Mouse (Mus musculus) naive thymus-derived CD4-positive, alpha-beta T cell, adult 2 months (primary cell): ENCODE data around the gene Usp2.

Source experiments
- DNase-seq: peaks from one replicate; pipeline ENCODE4 v3.0.0-alpha.2; 2011; ENCODE audit warnings: low read depth

The Usp2 gene

GRCm38 (mm10) chr9:44075996-44076763 lies 9.4 kb downstream of the Usp2 start:
- DNase-seq, result no peak

GRCm38 (mm10) chr9:44076764-44077120 lies 9.9 kb downstream of the Usp2 start:
- peak; percentile 76 for DNase-seq

GRCm38 (mm10) chr9:44077266-44077910 lies 10.6 kb downstream of the Usp2 start:
- DNase-seq, result no peak

- no peak for DNase-seq
Measured at GRCm38 (mm10) chr9:44078136-44078797, 11.4 kb downstream of the Usp2 start.

- no peak for DNase-seq
Measured at GRCm38 (mm10) chr9:44078955-44079756, 12.3 kb downstream of the Usp2 start.

GRCm38 (mm10) chr9:44079997-44080780 lies 13.4 kb downstream of the Usp2 start:
- DNase-seq, result no peak

- no peak for DNase-seq
Measured at GRCm38 (mm10) chr9:44080953-44081352, 14.1 kb downstream of the Usp2 start.

- no peak for DNase-seq
Measured at GRCm38 (mm10) chr9:44081581-44081980, 14.8 kb downstream of the Usp2 start.

- DNase-seq, result no peak
Measured at GRCm38 (mm10) chr9:44082266-44082665, 15.4 kb downstream of the Usp2 start.

GRCm38 (mm10) chr9:44083392-44084121 lies 16.7 kb downstream of the Usp2 start:
- DNase-seq, result no peak

- no peak for DNase-seq
Measured at GRCm38 (mm10) chr9:44084236-44084635, 17.4 kb downstream of the Usp2 start.

- DNase-seq, result peak; percentile 63
Measured at GRCm38 (mm10) chr9:44084659-44085229, 17.9 kb downstream of the Usp2 start.

- no peak for DNase-seq
Measured at GRCm38 (mm10) chr9:44085276-44085675, 18.5 kb downstream of the Usp2 start.

- DNase-seq, result no peak
Measured at GRCm38 (mm10) chr9:44085741-44086665, 19.2 kb downstream of the Usp2 start.

GRCm38 (mm10) chr9:44086960-44087359 lies 20.1 kb downstream of the Usp2 start:
- DNase-seq, result no peak

- no peak for DNase-seq
Measured at GRCm38 (mm10) chr9:44087761-44088455, 21.1 kb downstream of the Usp2 start.

GRCm38 (mm10) chr9:44088877-44089608 lies 22.2 kb downstream of the Usp2 start:
- peak; percentile 43 for DNase-seq
